Mouse (Mus musculus) hindbrain, embryonic 14.5 days (tissue): ENCODE results near the gene Ccdc14. TPM values are rescaled to one million over a fixed set of nuclear protein-coding genes. Genes with fewer than 3 reads are reported as not detected.
"Not testable (repeated sequence)": the region's sequence is repeated elsewhere in the genome, so short reads cannot be mapped to it uniquely, and the experiment has no call there.

Source experiments
- ATAC-seq: fragments of 200-750 bp; cut with Nextera tagmentation; 2 replicates; pipeline ENCODE4 v1.8.0; 2017; ENCODE audit warnings: moderate number of reproducible peaks, mild to moderate bottlenecking, moderate TSS enrichment, moderate library complexity; ENCODE audit not compliant: low FRiP score
- DNase-seq: peaks from one replicate; pipeline ENCODE4 v3.0.0-alpha.2; 2015; ENCODE audit warnings: low spot score
- H3K27ac ChIP-seq: fragments of 300-500 bp; sonication (generic); 2 replicates; pipeline ENCODE4 v1.5.1; 2014; ENCODE audit warnings: mild to moderate bottlenecking, moderate library complexity
- H3K27me3 ChIP-seq: fragments of 300-500 bp; sonication (generic); 2 replicates; pipeline ENCODE4 v1.6.1; 2014; ENCODE audit warnings: mild to moderate bottlenecking, low read length, mixed read lengths; ENCODE audit not compliant: control insufficient read depth, insufficient read depth
- H3K36me3 ChIP-seq: fragments of 300-500 bp; sonication (generic); replicated peaks from 2 replicates; pipeline ENCODE4 v1.6.1; 2014; ENCODE audit not compliant: control insufficient read depth, insufficient read depth
- H3K4me1 ChIP-seq: fragments of 300-500 bp; sonication (generic); replicated peaks from 2 replicates; pipeline ENCODE4 v1.6.1; 2014; ENCODE audit warnings: antibody characterized with exemption, low read length, mixed read lengths; ENCODE audit not compliant: control insufficient read depth, insufficient read depth
- H3K4me2 ChIP-seq: fragments of 300-500 bp; sonication (generic); replicated peaks from 2 replicates; pipeline ENCODE4 v1.6.1; 2014; ENCODE audit warnings: mild to moderate bottlenecking, moderate library complexity
- H3K4me3 ChIP-seq: fragments of 300-500 bp; sonication (generic); replicated peaks from 2 replicates; pipeline ENCODE4 v1.5.1; 2014; ENCODE audit warnings: mild to moderate bottlenecking, low read length
- H3K9ac ChIP-seq: fragments of 300-500 bp; sonication (generic); 2 replicates; pipeline ENCODE4 v1.6.1; 2014
- H3K9me3 ChIP-seq: fragments of 300-500 bp; sonication (generic); 2 replicates; pipeline ENCODE4 v1.6.1; 2016; ENCODE audit warnings: low read length; ENCODE audit not compliant: control insufficient read depth
- WGBS: fragments of 180-500 bp; shearing (Covaris S2); extraction: QIAGEN DNeasy Blood & Tissue Kit; methylation state at CpG from one replicate; pipeline ENCODE4 v1.1.7; 2014; 5-methylcytosine and 5-hydroxymethylcytosine counted together
- polyA plus RNA-seq: library from polyadenylated mRNA; unstranded; fragments of >200 nt; fragmentation: Nextera tagmentation; extraction: Ambion mirVana; gene quantifications from 2 replicates; pipeline ENCODE4 v1.2.1, GENCODE M21; 2014

Gene Ccdc14
- polyA plus RNA-seq, 1 experiment from 2014 or later, result 4.4 TPM

- Histone ChIP-seq H3K9me3 (no peaks in the 10 kb centered on the region), H3K4me3 (no peak overlapping the region), H3K36me3 (peaks cover 9% of the 10 kb centered on the region), H3K4me2 (no peak overlapping the region), H3K27me3 (no peaks in the 10 kb centered on the region), H3K9ac (no peak overlapping the region), H3K27ac (no peak overlapping the region), H3K4me1 (no peaks in the 10 kb centered on the region)
- peak; percentile 88 for DNase-seq
- peak; percentile 59; the same call in 1 of the 2 replicates for ATAC-seq
- WGBS, result 26% methylated on average over 7 of the region's 7 CpGs
These were observed 9.9 kb downstream of the Ccdc14 start for GRCm38 (mm10) chr16:34700165-34700827.

GRCm38 (mm10) chr16:34700828-34701216 is 10.4 kb downstream of the Ccdc14 start:
- Histone ChIP-seq H3K27me3 (no peaks in the 10 kb centered on the region), H3K4me2 (no peak overlapping the region), H3K4me3 (no peak overlapping the region), H3K36me3 (peaks cover 9% of the 10 kb centered on the region), H3K4me1 (no peaks in the 10 kb centered on the region), H3K27ac (no peak overlapping the region), H3K9me3 (no peaks in the 10 kb centered on the region), H3K9ac (no peak overlapping the region)
- no peak for DNase-seq
- ATAC-seq, result no peak
- 89% methylated on average over 6 of the region's 6 CpGs for WGBS

DNA sequence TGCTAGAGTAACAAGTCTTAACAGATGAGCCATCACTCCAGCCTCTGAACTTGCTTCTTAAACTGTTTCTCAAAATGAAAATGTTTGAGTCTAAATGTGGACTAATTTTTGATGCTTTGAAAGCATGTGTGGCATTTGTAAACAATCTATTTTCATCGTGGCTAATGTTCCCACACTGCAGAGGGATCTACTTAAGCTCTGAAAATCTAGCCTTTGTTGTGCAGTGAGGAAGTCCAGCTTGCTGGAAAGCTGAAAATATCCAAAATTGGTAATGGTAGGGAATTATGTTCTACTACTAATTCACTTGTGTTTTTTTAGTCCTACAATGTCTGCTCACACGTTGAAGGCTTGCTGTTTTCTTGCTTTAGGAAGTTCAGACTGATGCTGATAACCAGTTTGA is 15.6 kb downstream of the Ccdc14 start:
- no peaks in the 10 kb centered on the region for H3K4me1 ChIP-seq
- no peak overlapping the region for H3K4me3 ChIP-seq
- H3K9me3 ChIP-seq, result no peaks in the 10 kb centered on the region
- 91% methylated on average over 2 of the region's 2 CpGs for WGBS
- H3K9ac ChIP-seq, result no peak overlapping the region
- no peak overlapping the region for H3K4me2 ChIP-seq
- H3K36me3 ChIP-seq, result peaks cover 18% of the 10 kb centered on the region
- no peaks in the 10 kb centered on the region for H3K27me3 ChIP-seq
- ATAC-seq (no peak), DNase-seq (no peak)
- H3K27ac ChIP-seq, result no peak overlapping the region

DNA sequence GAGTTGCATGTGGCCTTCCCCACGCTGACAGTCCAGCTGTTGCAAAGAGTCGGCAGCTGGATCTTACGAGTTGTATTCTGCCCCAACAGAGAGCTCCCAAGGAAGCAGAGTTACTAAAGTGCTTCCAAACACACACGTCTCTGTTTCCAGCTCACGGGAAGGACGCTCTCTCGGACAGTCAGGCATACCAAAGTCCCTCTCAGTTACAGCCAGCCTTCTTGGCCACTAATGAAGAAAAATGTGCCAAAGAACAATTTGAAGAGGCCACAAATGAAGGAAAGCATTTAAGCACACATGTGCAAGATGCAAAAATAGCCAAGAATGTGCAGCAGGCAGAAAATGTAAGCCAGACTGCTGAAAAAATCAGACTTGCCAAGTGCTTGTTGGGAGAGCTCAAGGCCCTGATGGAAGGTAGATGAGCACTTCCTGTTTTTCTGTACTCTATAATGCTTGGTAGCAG is 16.1 kb downstream of the Ccdc14 start:
- H3K9ac ChIP-seq, result no peak overlapping the region
- no peak for DNase-seq
- H3K27ac ChIP-seq, result no peak overlapping the region
- no peak for ATAC-seq
- no peaks in the 10 kb centered on the region for H3K4me1 ChIP-seq
- no peak overlapping the region for H3K4me2 ChIP-seq
- no peaks in the 10 kb centered on the region for H3K27me3 ChIP-seq
- H3K4me3 ChIP-seq, result no peak overlapping the region
- 91% methylated on average over 7 of the region's 7 CpGs for WGBS
- H3K36me3 ChIP-seq, result peaks cover 18% of the 10 kb centered on the region
- no peaks in the 10 kb centered on the region for H3K9me3 ChIP-seq

- 78% methylated on average over 3 of the region's 3 CpGs for WGBS
- H3K36me3 ChIP-seq, result peaks cover 16% of the 10 kb centered on the region; the same call in 1 of the 2 replicates
These were observed 21.1 kb downstream of the Ccdc14 start for GRCm38 (mm10) chr16:34711481-34711880.

GRCm38 (mm10) chr16:34725156-34725555 is 34.7 kb downstream of the Ccdc14 start:
- Histone ChIP-seq H3K27me3 (no peaks in the 10 kb centered on the region), H3K4me2 (no peak overlapping the region), H3K9me3 (no peaks in the 10 kb centered on the region; the same call in 1 of the 2 replicates), H3K4me1 (no peaks in the 10 kb centered on the region), H3K36me3 (peaks cover 16% of the 10 kb centered on the region), H3K9ac (no peak overlapping the region), H3K27ac (no peak overlapping the region), H3K4me3 (no peak overlapping the region)
- DNase-seq, result no peak
- no peak for ATAC-seq
- 96% methylated on average over 3 of the region's 3 CpGs for WGBS

More at GRCm38 (mm10) chr16:34711481-34711880, 21.1 kb downstream of the Ccdc14 start:
- Histone ChIP-seq H3K27me3 (no peaks in the 10 kb centered on the region), H3K9ac (no peak overlapping the region), H3K4me1 (no peaks in the 10 kb centered on the region), H3K4me2 (no peak overlapping the region), H3K4me3 (no peak overlapping the region), H3K9me3 (no peaks in the 10 kb centered on the region), H3K27ac (no peak overlapping the region)
- ATAC-seq (no peak), DNase-seq (peak; percentile 46)

- not testable (repeated sequence) for H3K36me3 ChIP-seq, H3K4me1 ChIP-seq, H3K27me3 ChIP-seq, ATAC-seq, H3K9me3 ChIP-seq, H3K27ac ChIP-seq, DNase-seq, H3K9ac ChIP-seq, H3K4me3 ChIP-seq, H3K4me2 ChIP-seq
These were observed 38.2 kb downstream of the Ccdc14 start for GRCm38 (mm10) chr16:34728610-34729009.

GRCm38 (mm10) chr16:34729371-34729770 is 39.0 kb downstream of the Ccdc14 start:
- no peak overlapping the region for H3K9ac ChIP-seq
- H3K4me3 ChIP-seq, result no peak overlapping the region
- H3K27me3 ChIP-seq, result no peaks in the 10 kb centered on the region
- no peak overlapping the region for H3K4me2 ChIP-seq
- no peak overlapping the region for H3K27ac ChIP-seq
- 95% methylated on average over 1 of the region's 1 CpGs for WGBS
- peaks cover 3% of the 10 kb centered on the region; the same call in 1 of the 2 replicates for H3K36me3 ChIP-seq
- H3K4me1 ChIP-seq, result no peaks in the 10 kb centered on the region
- ATAC-seq, result no peak
- H3K9me3 ChIP-seq, result no peaks in the 10 kb centered on the region; the same call in 1 of the 2 replicates
- no peak for DNase-seq

DNA sequence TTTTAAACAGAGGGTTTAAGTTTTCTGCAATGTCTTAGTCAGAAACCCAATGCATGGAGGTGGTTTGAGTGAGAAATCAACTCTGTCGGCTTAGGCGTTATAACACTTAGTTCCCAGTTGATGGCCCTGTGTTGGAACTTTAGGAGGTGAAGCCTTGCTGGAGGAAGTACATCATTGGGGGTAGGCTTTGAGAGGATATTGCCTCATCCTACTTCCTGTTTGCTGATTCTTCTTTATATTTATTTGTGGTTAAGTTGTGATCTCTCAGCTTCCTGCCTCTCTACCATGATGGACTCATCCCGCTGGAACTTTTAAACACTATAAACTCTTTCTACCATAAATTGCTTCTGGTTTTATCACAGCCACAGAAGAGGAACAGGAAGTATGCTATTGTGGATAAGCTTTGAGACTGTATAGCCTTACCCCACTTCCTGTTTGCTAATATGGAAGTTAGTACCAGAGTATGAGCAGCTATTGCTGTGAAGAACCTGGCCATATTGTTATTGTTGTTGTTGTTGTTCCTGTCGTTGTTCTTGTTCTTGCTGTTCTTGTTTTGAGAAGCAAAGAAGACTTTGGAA is 48.3 kb downstream of the Ccdc14 start:
- H3K9me3 ChIP-seq, result no peaks in the 10 kb centered on the region
- ATAC-seq (no peak), DNase-seq (no peak)
- H3K27ac ChIP-seq, result no peak overlapping the region
- no peaks in the 10 kb centered on the region for H3K4me1 ChIP-seq
- H3K4me3 ChIP-seq, result no peak overlapping the region
- no peak overlapping the region for H3K4me2 ChIP-seq
- H3K9ac ChIP-seq, result no peak overlapping the region
- H3K36me3 ChIP-seq, result no peaks in the 10 kb centered on the region
- H3K27me3 ChIP-seq, result 0 out of 2 replicates have a peak, but pooled peaks cover 3% of the 10 kb centered on the region
- 94% methylated on average over 4 of the region's 4 CpGs for WGBS
